36 mouse cellular contexts compared by ENCODE assay signal in genomic region chr5:96039188-96039840, GRCm38 (mm10).
DNase-seq lines count a peak whose midpoint lies in the region; ATAC-seq and TF ChIP-seq lines count a peak whose summit lies in the region.
"Had no signal": no experiment of that assay in that cellular context is flagged by ENCODE, and none has a peak within 500 bp of the region (broad histone marks: within the 10 kb centered on the region; RNA-seq: fewer than 3 reads in every experiment).

No protein-coding gene starts in this region.

- TF ChIP-seq CTCF in intestine, postnatal 0 days (IDR thresholded peaks at IDR 0.05; ENCODE audit: low read depth), result no peak

- no peak overlapping the region for H3K4me3 ChIP-seq in limb, embryonic 11.5 days (ENCODE audit: low read depth, low read length)
- no peak overlapping the region for H3K4me3 ChIP-seq in limb, embryonic 10.5 days
- no peak overlapping the region for H3K4me3 ChIP-seq in intestine, postnatal 0 days (ENCODE audit: low read depth, low read length)
- H3K4me3 ChIP-seq: embryonic facial prominence, embryonic 13.5 days; erythroblast, embryonic 14.5 days; hindbrain, embryonic 10.5 days; hindbrain, embryonic 15.5 days; layer of hippocampus, adult 2 months; left cerebral cortex, adult 2 months; midbrain, embryonic 10.5 days; midbrain, embryonic 15.5 days; neural tube, embryonic 12.5 days; stomach, embryonic 15.5 days had no signal

- H3K9me3 ChIP-seq in limb, embryonic 11.5 days (ENCODE audit: control insufficient read depth, low read length), result no peaks in the 10 kb centered on the region
- no peaks in the 10 kb centered on the region for H3K9me3 ChIP-seq in limb, embryonic 10.5 days (replicated peaks)
- H3K9me3 ChIP-seq in intestine, postnatal 0 days (ENCODE audit: control insufficient read depth), result no peaks in the 10 kb centered on the region
- H3K9me3 ChIP-seq: embryonic facial prominence, embryonic 13.5 days; G1E; hindbrain, embryonic 10.5 days; hindbrain, embryonic 15.5 days; midbrain, embryonic 10.5 days; midbrain, embryonic 15.5 days; neural tube, embryonic 12.5 days; stomach, embryonic 15.5 days had no signal

- no peaks in the 10 kb centered on the region for H3K36me3 ChIP-seq in limb, embryonic 11.5 days (ENCODE audit: control insufficient read depth, insufficient read depth, low read length)
- H3K36me3 ChIP-seq in limb, embryonic 10.5 days, result no peaks in the 10 kb centered on the region
- H3K36me3 ChIP-seq in intestine, postnatal 0 days (ENCODE audit: control insufficient read depth, insufficient read depth), result no peaks in the 10 kb centered on the region
- H3K36me3 ChIP-seq: embryonic facial prominence, embryonic 13.5 days; G1E; hindbrain, embryonic 10.5 days; hindbrain, embryonic 15.5 days; midbrain, embryonic 10.5 days; midbrain, embryonic 15.5 days; neural tube, embryonic 12.5 days; stomach, embryonic 15.5 days had no signal

- ATAC-seq in limb, embryonic 11.5 days (ENCODE audit: insufficient number of reproducible peaks, low FRiP score, low TSS enrichment, low read depth), result no peak
- ATAC-seq in common myeloid progenitor, adult 5-6 weeks (replicated peaks; ENCODE audit: low read depth, poor library complexity, severe bottlenecking), result peak; percentile 55; the same call in 1 of the 2 replicates
- no peak for ATAC-seq in intestine, postnatal 0 days
- ATAC-seq: activated CD4-positive, CD25-positive, alpha-beta regulatory T cell, adult 4 months; forebrain, postnatal 0 days; inflammation-experienced regulatory T-cells, adult 6 months; midbrain, embryonic 15.5 days had no signal

- H3K4me1 ChIP-seq in limb, embryonic 11.5 days (ENCODE audit: control insufficient read depth, insufficient read depth, low read length), result no peaks in the 10 kb centered on the region
- no peaks in the 10 kb centered on the region for H3K4me1 ChIP-seq in limb, embryonic 10.5 days
- H3K4me1 ChIP-seq in intestine, postnatal 0 days (replicated peaks; ENCODE audit: control insufficient read depth, insufficient read depth, low read length), result no peaks in the 10 kb centered on the region
- H3K4me1 ChIP-seq: hindbrain, embryonic 10.5 days; hindbrain, embryonic 15.5 days; midbrain, embryonic 10.5 days; midbrain, embryonic 15.5 days; neural tube, embryonic 12.5 days had no signal

- no peaks in the 10 kb centered on the region for H3K27me3 ChIP-seq in limb, embryonic 11.5 days (ENCODE audit: control insufficient read depth, insufficient read depth, low read length)
- H3K27me3 ChIP-seq in limb, embryonic 10.5 days (ENCODE audit: low read depth, poor library complexity, severe bottlenecking), result no peaks in the 10 kb centered on the region
- H3K27me3 ChIP-seq in intestine, postnatal 0 days (replicated peaks; ENCODE audit: control insufficient read depth, insufficient read depth, low read length), result no peaks in the 10 kb centered on the region
- H3K27me3 ChIP-seq: embryonic facial prominence, embryonic 13.5 days; hindbrain, embryonic 15.5 days; midbrain, embryonic 15.5 days; neural tube, embryonic 12.5 days; stomach, embryonic 15.5 days had no signal

- WGBS in limb, embryonic 11.5 days, result 87% methylated on average over 5 of the region's 5 CpGs
- 87% methylated on average over 5 of the region's 5 CpGs for WGBS in limb, embryonic 10.5 days
- 85% methylated on average over 5 of the region's 5 CpGs for WGBS in intestine, postnatal 0 days

- peak; percentile 8 for DNase-seq in limb, embryonic 11.5 days (ENCODE audit: low spot score)
- no peak for DNase-seq in limb, embryonic 10.5 days (ENCODE audit: low spot score)
- peak; percentile 69 for DNase-seq in Muller cell, postnatal 12 days (ENCODE audit: inconsistent ontology term)
- no peak for DNase-seq in cerebellum, postnatal 25 days
- DNase-seq in right cerebral cortex, postnatal 10 days (ENCODE audit: low spot score in 2 of 2), result no peak
- DNase-seq: adrenal gland, adult 2 months; adrenal gland, postnatal 36 days; cerebellum, adult 2 months; cerebellum, postnatal 14 days; embryo, embryonic 11 days; forebrain, postnatal 0 days; gastrocnemius, postnatal 10 days; heart, postnatal 14 days; kidney, adult 2 months; kidney, postnatal 36 days; liver; lung, embryonic 14.5 days; lung, postnatal 14 days; right cerebral cortex, postnatal 14 days; thymus, postnatal 14 days had no signal

- H3K4me2 ChIP-seq in limb, embryonic 11.5 days (ENCODE audit: low read depth, severe bottlenecking), result no peak overlapping the region
- no peak overlapping the region for H3K4me2 ChIP-seq in intestine, postnatal 0 days (replicated peaks; ENCODE audit: low read depth)
- H3K4me2 ChIP-seq: embryonic facial prominence, embryonic 13.5 days; hindbrain, embryonic 15.5 days; lung, embryonic 14.5 days; midbrain, embryonic 15.5 days; neural tube, embryonic 12.5 days; stomach, embryonic 15.5 days had no signal

- no peak overlapping the region for H3K9ac ChIP-seq in limb, embryonic 11.5 days (ENCODE audit: low read length)
- H3K9ac ChIP-seq in intestine, postnatal 0 days (ENCODE audit: low read depth, low read length), result no peak overlapping the region
- H3K9ac ChIP-seq: embryonic facial prominence, embryonic 13.5 days; forebrain, postnatal 0 days; hindbrain, embryonic 15.5 days; liver, embryonic 14.5 days; lung, embryonic 14.5 days; midbrain, embryonic 15.5 days; neural tube, embryonic 12.5 days; stomach, embryonic 15.5 days had no signal

- H3K27ac ChIP-seq in limb, embryonic 11.5 days (replicated peaks; ENCODE audit: low read depth, low read length), result no peak overlapping the region
- H3K27ac ChIP-seq in limb, embryonic 10.5 days, result no peak overlapping the region
- H3K27ac ChIP-seq in intestine, postnatal 0 days (ENCODE audit: low read depth, low read length), result no peak overlapping the region
- H3K27ac ChIP-seq: embryonic facial prominence, embryonic 13.5 days; hindbrain, embryonic 10.5 days; hindbrain, embryonic 15.5 days; layer of hippocampus, adult 2 months; left cerebral cortex, adult 2 months; liver, embryonic 14.5 days; midbrain, embryonic 10.5 days; midbrain, embryonic 15.5 days; neural tube, embryonic 12.5 days; stomach, embryonic 15.5 days had no signal

Comparison
In these comparisons a context has a peak if more than half of its experiments do, and no peak if none do; other contexts are left out.
1. DNase-seq: peak in limb, embryonic 11.5 days (single experiment) and Muller cell, postnatal 12 days (single experiment); none in limb, embryonic 10.5 days (single experiment), cerebellum, postnatal 25 days (0 of 2) and right cerebral cortex, postnatal 10 days (0 of 2).